Mouse (Mus musculus): ENCODE data around the gene Kctd10. TPM values are rescaled to one million over a fixed set of nuclear protein-coding genes. Genes with fewer than 3 reads are reported as not detected.

The Kctd10 gene
- total RNA-seq, 1 experiment, result 94.6 TPM

- TF ChIP-seq CHD2 (IDR thresholded peaks at IDR 0.05; ENCODE audit: low read depth, low read length) (no peak), ZNF384 (IDR thresholded peaks at IDR 0.05; ENCODE audit: low read depth, low read length) (no peak), ZC3H11A (IDR thresholded peaks at IDR 0.05; ENCODE audit: borderline replicate concordance, low read depth, low read length) (no peak)
- DNase-seq (ENCODE audit: low read depth, low spot score), result no peak
Measured at GRCm38 (mm10) chr5:114371331-114371730, 9.0 kb downstream of the Kctd10 start.

DNA sequence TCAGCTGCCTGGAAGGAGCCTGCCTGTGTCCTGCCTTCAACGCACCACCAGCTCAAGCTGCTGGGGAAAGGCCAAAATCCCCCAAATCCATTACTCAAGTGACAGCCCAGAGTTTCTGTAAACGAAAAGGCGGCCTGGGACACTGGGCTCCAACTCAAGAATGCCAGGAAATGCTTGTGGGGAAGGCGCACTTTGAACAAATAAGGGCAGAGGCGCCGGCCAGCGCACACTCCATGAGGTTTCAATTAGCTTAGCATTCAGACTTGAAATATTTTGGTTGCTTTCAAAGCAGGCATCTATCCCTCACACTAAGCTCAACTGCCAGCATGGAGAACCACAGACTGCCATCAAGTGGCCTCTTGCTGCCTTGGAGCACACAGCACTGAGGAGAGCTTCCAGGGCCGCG is 9.9 kb downstream of the Kctd10 start:
- TF ChIP-seq ZC3H11A (IDR thresholded peaks at IDR 0.05; ENCODE audit: borderline replicate concordance, low read depth, low read length) (no peak), MAFK (IDR thresholded peaks at IDR 0.05; ENCODE audit: insufficient read depth, low read depth, low read length) (no peak), HCFC1 (IDR thresholded peaks at IDR 0.05; ENCODE audit: borderline replicate concordance, insufficient read depth, low read length) (no peak), CHD2 (IDR thresholded peaks at IDR 0.05; ENCODE audit: low read depth, low read length) (no peak), ZNF384 (IDR thresholded peaks at IDR 0.05; ENCODE audit: low read depth, low read length) (no peak)
- Histone ChIP-seq H3K4me1 (ENCODE audit: control insufficient read depth in 2 of 2, insufficient read depth in 2 of 2, low read length in 2 of 2, poor library complexity in 1 of 2) (peaks cover 2 to 28% of the 10 kb centered on the region in 2 experiments; a peak in 2 of 4 replicates), H3K27ac (ENCODE audit: insufficient read depth, low read depth, low read length, poor library complexity, severe bottlenecking) (no peak overlapping the region), H3K9ac (ENCODE audit: insufficient read depth, low read depth, low read length, poor library complexity, severe bottlenecking) (no peak overlapping the region), H3K9me3 (ENCODE audit: control insufficient read depth, insufficient read depth, low read depth, low read length) (no peaks in the 10 kb centered on the region), H3K36me3 (ENCODE audit: control insufficient read depth, insufficient read depth, low read length, poor library complexity, severe bottlenecking) (peaks cover 56% of the 10 kb centered on the region), H3K4me3 (ENCODE audit: insufficient read depth in 1 of 2, low read depth in 1 of 2, low read length in 2 of 2, poor library complexity in 1 of 2, severe bottlenecking in 1 of 2) (no peak overlapping the region)
- in situ Hi-C loops (cut with MboI; ENCODE audit: low sequenced_read_pairs in 2 of 2, unreplicated experiment in 2 of 2), result no loop called here
- no peak for DNase-seq (ENCODE audit: low read depth, low spot score)

More at GRCm38 (mm10) chr5:114371331-114371730, 9.0 kb downstream of the Kctd10 start:
- in situ Hi-C loops (cut with MboI; ENCODE audit: low sequenced_read_pairs in 2 of 2, unreplicated experiment in 2 of 2), result no loop called here
- Histone ChIP-seq H3K4me3 (ENCODE audit: insufficient read depth in 1 of 2, low read depth in 1 of 2, low read length in 2 of 2, poor library complexity in 1 of 2, severe bottlenecking in 1 of 2) (no peak overlapping the region), H3K36me3 (ENCODE audit: control insufficient read depth, insufficient read depth, low read length, poor library complexity, severe bottlenecking) (peaks cover 53% of the 10 kb centered on the region), H3K27ac (ENCODE audit: insufficient read depth, low read depth, low read length, poor library complexity, severe bottlenecking) (no peak overlapping the region), H3K9me3 (ENCODE audit: control insufficient read depth, insufficient read depth, low read depth, low read length) (no peaks in the 10 kb centered on the region), H3K4me1 (ENCODE audit: control insufficient read depth in 2 of 2, insufficient read depth in 2 of 2, low read length in 2 of 2, poor library complexity in 1 of 2) (peaks cover 2 to 32% of the 10 kb centered on the region in 2 experiments; a peak in 2 of 4 replicates), H3K9ac (ENCODE audit: insufficient read depth, low read depth, low read length, poor library complexity, severe bottlenecking) (no peak overlapping the region)

- in situ Hi-C loops (cut with MboI; ENCODE audit: low sequenced_read_pairs in 2 of 2, unreplicated experiment in 2 of 2), result no loop called here
- no peak overlapping the region for H3K27ac ChIP-seq (ENCODE audit: insufficient read depth, low read depth, low read length, poor library complexity, severe bottlenecking)
- H3K9me3 ChIP-seq (ENCODE audit: control insufficient read depth, insufficient read depth, low read depth, low read length), result no peaks in the 10 kb centered on the region
- peaks cover 56% of the 10 kb centered on the region for H3K36me3 ChIP-seq (ENCODE audit: control insufficient read depth, insufficient read depth, low read length, poor library complexity, severe bottlenecking)
- no peak overlapping the region for H3K4me3 ChIP-seq (ENCODE audit: insufficient read depth in 1 of 2, low read depth in 1 of 2, low read length in 2 of 2, poor library complexity in 1 of 2, severe bottlenecking in 1 of 2)
- no peak for DNase-seq (ENCODE audit: low read depth, low spot score)
- no peak overlapping the region for H3K9ac ChIP-seq (ENCODE audit: insufficient read depth, low read depth, low read length, poor library complexity, severe bottlenecking)
- TF ChIP-seq ZNF384 (IDR thresholded peaks at IDR 0.05; ENCODE audit: low read depth, low read length) (no peak), HCFC1 (IDR thresholded peaks at IDR 0.05; ENCODE audit: borderline replicate concordance, insufficient read depth, low read length) (no peak), CHD2 (IDR thresholded peaks at IDR 0.05; ENCODE audit: low read depth, low read length) (no peak), ZC3H11A (IDR thresholded peaks at IDR 0.05; ENCODE audit: borderline replicate concordance, low read depth, low read length) (no peak), MAFK (IDR thresholded peaks at IDR 0.05; ENCODE audit: insufficient read depth, low read depth, low read length) (no peak)
- peaks cover 2 to 26% of the 10 kb centered on the region in 2 experiments; a peak in 2 of 4 replicates for H3K4me1 ChIP-seq (ENCODE audit: control insufficient read depth in 2 of 2, insufficient read depth in 2 of 2, low read length in 2 of 2, poor library complexity in 1 of 2)
Measured at GRCm38 (mm10) chr5:114369921-114370320, 10.4 kb downstream of the Kctd10 start.

- TF ChIP-seq ZNF384 (IDR thresholded peaks at IDR 0.05; ENCODE audit: low read depth, low read length), result no peak
- TF ChIP-seq CHD2 (IDR thresholded peaks at IDR 0.05; ENCODE audit: low read depth, low read length), result no peak
- TF ChIP-seq HCFC1 (IDR thresholded peaks at IDR 0.05; ENCODE audit: borderline replicate concordance, insufficient read depth, low read length), result no peak
- no peak for TF ChIP-seq ZC3H11A (IDR thresholded peaks at IDR 0.05; ENCODE audit: borderline replicate concordance, low read depth, low read length)
- TF ChIP-seq MAFK (IDR thresholded peaks at IDR 0.05; ENCODE audit: insufficient read depth, low read depth, low read length), result no peak
- H3K36me3 ChIP-seq (ENCODE audit: control insufficient read depth, insufficient read depth, low read length, poor library complexity, severe bottlenecking), result peaks cover 51% of the 10 kb centered on the region
- no peak overlapping the region for H3K4me3 ChIP-seq (ENCODE audit: insufficient read depth in 1 of 2, low read depth in 1 of 2, low read length in 2 of 2, poor library complexity in 1 of 2, severe bottlenecking in 1 of 2)
- H3K9me3 ChIP-seq (ENCODE audit: control insufficient read depth, insufficient read depth, low read depth, low read length), result no peaks in the 10 kb centered on the region
- H3K9ac ChIP-seq (ENCODE audit: insufficient read depth, low read depth, low read length, poor library complexity, severe bottlenecking), result no peak overlapping the region
- peaks cover 0 to 17% of the 10 kb centered on the region in 2 experiments; a peak in 2 of 4 replicates for H3K4me1 ChIP-seq (ENCODE audit: control insufficient read depth in 2 of 2, insufficient read depth in 2 of 2, low read length in 2 of 2, poor library complexity in 1 of 2)
- DNase-seq (ENCODE audit: low read depth, low spot score), result no peak
- H3K27ac ChIP-seq (ENCODE audit: insufficient read depth, low read depth, low read length, poor library complexity, severe bottlenecking), result no peak overlapping the region
- in situ Hi-C loops (cut with MboI; ENCODE audit: low sequenced_read_pairs in 2 of 2, unreplicated experiment in 2 of 2), result no loop called here
Measured at GRCm38 (mm10) chr5:114368803-114369496, 11.4 kb downstream of the Kctd10 start.

Data from ES-E14 (cell line).